Mouse (Mus musculus) thymus, postnatal 14 days (tissue): ENCODE data around the gene Tmem9.

ENCODE experiments used
- DNase-seq: peaks from one replicate; pipeline ENCODE4 v3.0.0; 2021

The Tmem9 gene

DNA sequence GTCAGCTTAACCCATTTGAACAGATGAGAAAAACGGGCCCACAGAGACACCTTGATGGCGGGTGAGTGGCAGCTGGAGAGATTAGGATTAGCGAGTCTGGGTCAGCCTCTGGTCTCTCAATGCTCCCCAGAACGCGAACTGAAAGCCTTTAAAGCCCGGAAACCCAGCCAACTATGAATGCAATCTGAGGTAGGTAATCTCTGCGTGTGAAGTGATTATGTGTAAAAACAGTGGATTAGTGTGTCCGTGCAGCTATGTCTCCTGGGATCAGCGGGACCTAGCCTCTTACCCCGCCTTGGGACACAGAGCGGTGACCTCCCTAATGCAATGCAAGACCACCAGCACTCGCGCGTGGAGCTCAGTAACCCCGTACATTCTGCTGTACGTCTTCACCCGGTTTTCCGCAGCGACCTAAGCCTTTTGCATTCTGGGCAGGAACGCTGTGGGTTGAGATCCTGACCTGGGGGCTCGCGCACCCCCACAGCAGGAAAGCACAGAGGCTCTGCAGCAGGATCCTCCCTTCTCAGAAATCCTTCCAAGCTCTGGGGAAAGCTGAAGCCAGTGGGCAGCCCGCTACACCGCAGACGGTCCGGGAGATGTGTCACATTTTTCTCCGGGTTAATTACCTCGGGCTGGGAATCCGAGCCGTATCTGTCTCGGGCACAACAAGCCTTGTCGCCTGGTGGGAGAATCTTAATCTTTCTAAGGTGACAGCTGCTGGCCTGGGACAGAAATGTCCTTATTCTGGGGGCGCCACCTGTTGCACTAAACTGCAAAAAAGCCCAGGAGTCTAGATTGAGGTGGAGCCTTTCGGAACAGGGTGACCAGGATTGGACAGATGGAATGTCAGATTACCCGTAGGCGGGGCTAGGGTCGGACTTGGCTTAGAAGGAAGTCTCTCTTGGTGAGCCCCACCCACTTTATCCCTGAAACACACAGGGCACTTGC lies at the start of gene Tmem9:
TSS of gene Tmem9 (plus strand) at position 940 of the 948 bp plus-strand sequence.
- DNase-seq, result peak; percentile 39

DNA sequence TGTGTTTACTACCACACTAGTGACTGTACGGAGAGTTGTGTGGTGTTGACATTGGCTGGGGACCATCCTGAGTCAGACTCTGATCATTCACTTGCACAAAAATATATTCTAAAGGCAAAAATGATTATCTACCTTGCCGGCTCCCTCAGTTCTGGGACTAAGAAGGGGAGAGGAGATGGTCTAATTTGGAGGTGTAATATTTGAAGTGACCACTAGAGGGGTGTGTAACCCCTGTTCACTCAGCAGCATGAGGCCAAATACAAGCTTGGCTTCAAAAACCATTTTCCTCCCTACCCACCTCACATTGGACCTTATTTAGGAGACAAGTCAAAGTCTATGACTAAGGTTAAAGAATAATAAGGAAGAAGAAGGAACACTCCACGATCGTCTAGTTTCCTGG lies 49.5 kb upstream of the Tmem9 start:
- peak; percentile 11 for DNase-seq

DNA sequence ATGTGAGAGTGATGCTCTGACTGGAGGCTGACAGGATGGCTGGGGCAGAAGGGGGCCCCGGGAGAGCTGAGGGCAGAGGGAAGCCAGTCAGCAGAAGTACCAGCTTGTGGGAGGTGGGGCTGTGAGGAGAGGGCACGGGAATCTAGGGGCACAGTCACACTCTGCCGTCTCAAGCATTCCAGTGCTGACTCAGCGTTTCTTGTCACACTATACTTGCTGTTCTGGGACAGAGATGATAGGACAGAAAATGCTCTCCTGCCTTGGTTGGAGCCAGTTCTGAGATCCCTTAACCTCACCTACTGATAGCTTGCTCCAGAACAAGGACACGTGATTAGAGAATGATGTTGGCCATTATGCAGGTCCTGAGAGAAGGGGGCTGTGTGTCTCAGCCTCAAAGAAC lies 44.8 kb upstream of the Tmem9 start:
- DNase-seq, result peak; percentile 16

DNA sequence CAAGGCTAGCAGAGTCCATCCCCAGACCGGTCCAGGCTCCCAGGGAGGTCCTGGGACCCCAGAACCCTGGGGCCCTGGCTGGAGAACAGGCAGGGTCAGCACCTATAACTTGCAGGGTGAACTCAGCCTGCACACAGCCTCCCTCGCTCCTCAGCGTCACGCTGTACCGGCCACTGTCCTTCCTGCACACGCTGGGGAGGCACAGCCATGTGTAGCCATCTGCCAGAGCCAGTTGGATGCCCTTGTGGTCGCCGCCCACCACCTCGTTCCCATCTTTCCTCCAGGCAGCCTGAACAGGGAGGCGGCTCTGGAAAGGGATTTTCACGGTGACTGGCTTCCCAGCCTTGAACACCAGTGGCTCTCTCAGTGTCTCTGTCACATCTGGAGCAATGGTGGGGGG lies 43.4 kb upstream of the Tmem9 start:
- no peak for DNase-seq

- DNase-seq, result no peak
Observed at GRCm38 (mm10) chr1:135967739-135968138, 40.2 kb upstream of the Tmem9 start.

DNA sequence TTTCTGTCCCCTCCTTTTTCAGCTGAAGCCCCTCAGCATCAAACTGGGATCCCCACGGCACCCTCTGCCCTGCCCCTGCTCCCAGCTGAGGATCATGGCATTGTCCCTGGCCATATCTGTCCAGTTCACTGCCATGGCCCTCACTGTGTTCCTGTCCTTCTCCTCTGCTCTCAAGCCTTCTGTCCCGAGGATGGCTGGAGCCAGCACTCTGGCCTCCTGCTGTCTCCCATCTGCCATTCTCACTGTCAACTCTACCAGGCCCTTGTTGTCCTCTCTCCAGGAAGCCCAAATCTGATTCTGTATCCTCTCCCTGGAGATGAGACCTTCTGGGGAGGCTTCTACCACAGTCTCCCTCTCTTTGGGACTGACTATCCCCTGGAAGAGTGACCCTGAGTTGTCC lies 37.5 kb upstream of the Tmem9 start:
- no peak for DNase-seq

DNA sequence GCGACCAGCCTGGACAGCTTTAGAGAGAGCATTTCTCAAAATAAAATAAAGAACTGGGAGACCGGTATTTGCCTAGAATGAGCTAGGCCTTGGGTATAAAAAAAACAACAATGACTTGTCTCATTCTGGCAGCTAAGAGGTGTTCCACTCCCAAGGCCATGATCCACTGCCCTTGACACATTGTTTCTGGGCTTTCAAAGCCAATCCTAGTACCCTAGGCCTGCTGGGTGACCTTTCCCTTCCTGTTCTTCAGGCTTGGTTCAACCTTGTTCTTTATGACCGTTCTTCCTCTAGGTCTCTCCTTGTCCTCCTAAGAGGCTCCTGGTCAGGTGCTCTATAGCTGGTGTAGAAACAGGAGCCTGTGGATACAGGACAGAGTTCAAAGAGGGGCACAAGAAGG lies 35.4 kb upstream of the Tmem9 start:
- no peak for DNase-seq

DNA sequence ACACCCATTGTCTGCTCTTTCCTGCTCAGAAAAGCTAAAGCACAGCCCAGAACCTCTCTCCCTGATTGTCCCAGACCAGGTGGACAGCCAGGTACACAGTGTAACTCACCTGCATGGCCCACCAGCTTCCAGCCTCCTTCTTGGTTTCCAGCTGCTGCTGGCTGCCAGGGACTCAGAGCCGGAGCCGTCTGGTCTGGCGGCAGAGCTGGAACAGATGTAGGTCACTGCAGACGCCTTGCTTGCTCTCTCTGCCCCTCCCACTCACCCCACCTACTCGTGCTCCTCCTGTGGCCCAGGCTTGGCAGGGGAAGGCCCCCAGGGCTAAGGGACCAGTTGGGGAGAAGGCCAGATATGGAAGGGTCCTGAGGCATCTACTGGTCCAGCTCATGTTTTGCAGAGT lies 23.8 kb upstream of the Tmem9 start:
- DNase-seq, result no peak

- no peak for DNase-seq
Observed at GRCm38 (mm10) chr1:135989876-135990275, 18.1 kb upstream of the Tmem9 start.

- DNase-seq, result no peak
Observed at GRCm38 (mm10) chr1:135993470-135993869, 14.5 kb upstream of the Tmem9 start.

- DNase-seq, result no peak
Observed at GRCm38 (mm10) chr1:135997537-135997936, 10.4 kb upstream of the Tmem9 start.

GRCm38 (mm10) chr1:135999720-136000287 lies 8.1 kb upstream of the Tmem9 start:
- no peak for DNase-seq

- DNase-seq, result no peak
Observed at GRCm38 (mm10) chr1:136001438-136001837, 6.5 kb upstream of the Tmem9 start.

DNA sequence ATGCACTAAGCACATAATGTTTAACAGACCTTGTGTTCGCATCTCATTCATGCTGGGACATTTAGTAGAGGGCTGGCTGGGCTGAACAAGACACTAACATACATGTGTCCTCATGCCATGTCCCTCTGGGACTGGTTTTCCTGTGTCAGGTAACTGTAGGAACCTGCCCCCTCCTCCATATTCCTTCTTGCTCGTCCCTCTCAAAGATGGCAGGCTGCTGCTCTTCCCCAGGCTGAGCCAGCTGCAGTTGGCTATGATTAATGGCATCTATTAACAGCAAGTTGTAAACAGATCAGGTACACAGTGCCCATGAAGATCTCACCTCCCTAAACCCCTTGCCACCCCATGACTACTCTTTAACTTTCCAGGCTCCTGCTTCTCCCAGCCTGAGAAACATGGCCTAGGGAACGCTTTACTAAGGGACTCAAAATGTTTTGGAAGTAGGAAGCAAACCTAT lies 1.6 kb upstream of the Tmem9 start, which contains the start of gene Igfn1:
TSS of gene Igfn1 (minus strand) at position 51 of the 457 bp plus-strand sequence.
- no peak for DNase-seq

- DNase-seq, result no peak
Observed at GRCm38 (mm10) chr1:136008159-136008533, 196 bp downstream of the Tmem9 start.

- DNase-seq, result no peak
Observed at GRCm38 (mm10) chr1:136010247-136010646, 2.3 kb downstream of the Tmem9 start.

DNA sequence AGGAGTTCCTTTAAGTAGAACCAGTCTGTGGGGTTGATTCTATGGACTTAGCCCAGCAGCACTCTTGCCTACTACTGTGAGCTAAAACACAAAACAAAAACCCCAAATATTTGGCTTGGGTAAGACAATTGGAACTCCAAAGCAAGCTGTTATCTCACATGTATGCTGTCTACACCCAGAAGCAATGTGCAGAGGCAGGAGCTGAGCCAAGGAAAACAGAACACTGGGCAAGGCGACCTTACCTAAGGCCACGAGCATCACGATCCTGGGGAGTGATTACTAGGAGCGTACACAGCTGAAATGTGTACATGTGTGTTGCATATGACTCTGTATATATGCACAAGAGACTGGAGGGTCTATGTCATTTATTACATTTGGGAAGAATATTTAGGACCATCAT lies 5.6 kb downstream of the Tmem9 start:
- no peak for DNase-seq

DNA sequence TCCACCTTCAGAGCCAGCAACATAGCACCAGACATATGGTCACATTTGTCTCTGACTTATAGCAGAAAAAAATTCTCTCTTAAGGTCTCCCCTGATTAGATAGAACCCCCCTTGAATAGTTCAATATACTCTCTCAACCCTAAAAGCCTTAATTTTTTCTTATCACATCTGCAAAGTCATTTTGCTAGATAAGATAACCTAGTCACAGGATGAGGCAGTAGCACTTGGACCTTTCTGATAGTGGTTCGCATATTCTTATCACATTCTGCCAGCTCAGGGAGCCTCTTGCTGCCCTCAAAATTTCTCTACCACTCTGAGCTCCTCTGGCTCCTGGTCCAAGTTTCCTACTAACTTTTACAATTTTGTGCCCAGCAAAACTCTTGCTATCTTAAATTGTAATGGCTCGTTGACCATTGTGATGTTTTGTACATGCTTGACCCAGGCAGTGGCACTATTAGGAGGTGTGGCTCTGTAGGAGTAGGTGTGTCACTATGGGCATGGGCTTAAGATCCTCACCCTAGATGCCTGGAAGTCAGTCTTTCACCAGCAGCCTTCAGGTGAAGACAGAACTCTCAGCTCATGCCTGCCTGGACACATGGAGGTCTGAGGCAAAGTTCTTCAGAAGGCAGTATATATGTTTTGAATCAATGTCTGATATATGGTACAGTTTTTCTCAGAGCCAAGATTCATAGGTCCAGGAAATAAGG lies 7.0 kb downstream of the Tmem9 start:
- no peak for DNase-seq

- no peak for DNase-seq
Observed at GRCm38 (mm10) chr1:136017307-136017706, 9.4 kb downstream of the Tmem9 start.

GRCm38 (mm10) chr1:136017907-136018313 lies 10.0 kb downstream of the Tmem9 start:
- DNase-seq, result peak; percentile 91

- DNase-seq, result peak; percentile 59
Observed at GRCm38 (mm10) chr1:136018390-136019189, 10.6 kb downstream of the Tmem9 start.

DNA sequence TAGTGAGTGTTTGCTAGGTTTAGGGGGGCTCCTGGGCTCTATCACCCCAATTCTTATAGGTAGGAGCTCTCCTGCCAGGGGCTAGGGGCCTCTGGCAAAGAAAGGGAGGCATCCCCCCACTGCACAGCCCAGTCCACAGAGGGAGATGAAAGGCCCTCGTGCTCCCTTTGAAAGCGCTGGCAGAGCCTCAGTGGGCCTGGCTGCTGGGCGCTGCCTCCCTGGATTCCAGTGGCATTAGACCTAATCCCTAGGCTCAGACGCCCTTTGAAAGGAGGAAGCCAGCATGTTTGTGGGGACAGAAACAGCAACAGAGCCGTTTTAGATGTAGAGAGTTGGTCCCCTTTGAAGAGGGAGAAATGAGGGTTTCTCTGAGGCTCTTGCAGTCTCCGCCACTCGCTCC lies 22.3 kb downstream of the Tmem9 start:
- no peak for DNase-seq

- DNase-seq, result no peak
Observed at GRCm38 (mm10) chr1:136031697-136032096, 23.7 kb downstream of the Tmem9 start.
